Mouse (Mus musculus) MEL (cell line): ENCODE measurements around the gene Gm11985.

ENCODE experiments used
- CHD2 ChIP-seq: IDR thresholded peaks from 2 replicates; pipeline ENCODE4 v1.6.1; 2011; ENCODE audit warnings: low read length, improper control_type of control experiment
- CTCF ChIP-seq, 3 experiments: IDR thresholded peaks in 2 of 3; conservative IDR thresholded peaks in 1 of 3; 2 replicates each; pipeline ENCODE4 v1.5.1; 2011 to 2012; ENCODE audit warnings: low read length in 3 of 3, low read depth in 2 of 3, mild to moderate bottlenecking in 2 of 3, improper control_type of control experiment in 1 of 3, inconsistent platforms in 1 of 3, mixed read lengths in 1 of 3, moderate library complexity in 1 of 3; ENCODE audit not compliant: control insufficient read depth in 1 of 3, insufficient read depth in 1 of 3, poor library complexity in 1 of 3, severe bottlenecking in 1 of 3
- E2F4 ChIP-seq: IDR thresholded peaks from 2 replicates; pipeline ENCODE4 v1.6.1; 2011; ENCODE audit warnings: low read depth, low read length, improper control_type of control experiment, borderline replicate concordance
- EP300 ChIP-seq, 2 experiments: IDR thresholded peaks; 2 replicates each; pipeline ENCODE4 v1.6.1; 2011; ENCODE audit warnings: improper control_type of control experiment in 2 of 2, low read length in 2 of 2, low read depth in 1 of 2, mild to moderate bottlenecking in 1 of 2
- ETS1 ChIP-seq: IDR thresholded peaks from 2 replicates; pipeline ENCODE4 v1.6.1; 2012; ENCODE audit warnings: low read depth, mild to moderate bottlenecking, inconsistent platforms, low read length, improper control_type of control experiment, moderate library complexity
- MAFK ChIP-seq: IDR thresholded peaks from 2 replicates; pipeline ENCODE4 v1.6.1; 2011; ENCODE audit warnings: low read depth, mild to moderate bottlenecking, low read length, improper control_type of control experiment, borderline replicate concordance
- NRF1 ChIP-seq: IDR thresholded peaks from 2 replicates; pipeline ENCODE4 v1.6.1; 2014; ENCODE audit warnings: low read depth, mild to moderate bottlenecking, inconsistent platforms, low read length, improper control_type of control experiment, moderate library complexity; ENCODE audit not compliant: poor library complexity, insufficient read depth, severe bottlenecking
- POLR2A ChIP-seq, 2 experiments: IDR thresholded peaks; 2 replicates each; pipeline ENCODE4 v1.6.1; 2011 to 2012; ENCODE audit warnings: low read length in 2 of 2, mild to moderate bottlenecking in 2 of 2, control low read depth in 1 of 2, improper control_type of control experiment in 1 of 2, low read depth in 1 of 2, moderate library complexity in 1 of 2; ENCODE audit not compliant: control insufficient read depth in 1 of 2, insufficient read depth in 1 of 2, poor library complexity in 1 of 2
- RAD21 ChIP-seq: IDR thresholded peaks from 2 replicates; pipeline ENCODE4 v1.6.1; 2011; ENCODE audit warnings: mild to moderate bottlenecking, low read depth, low read length, improper control_type of control experiment
- SMC3 ChIP-seq: IDR thresholded peaks from 2 replicates; pipeline ENCODE4 v1.6.1; 2011; ENCODE audit warnings: low read depth, low read length, improper control_type of control experiment
- USF2 ChIP-seq, 2 experiments: IDR thresholded peaks; 2 replicates each; pipeline ENCODE4 v1.6.1; 2011 to 2012; ENCODE audit warnings: improper control_type of control experiment in 2 of 2, low read length in 2 of 2, borderline replicate concordance in 1 of 2, inconsistent platforms in 1 of 2, low read depth in 1 of 2, mild to moderate bottlenecking in 1 of 2; ENCODE audit not compliant: insufficient read depth in 1 of 2
- ZC3H11A ChIP-seq: IDR thresholded peaks from 2 replicates; pipeline ENCODE4 v1.6.1; 2012; ENCODE audit warnings: low read depth, mild to moderate bottlenecking, inconsistent platforms, low read length, improper control_type of control experiment
- ZNF384 ChIP-seq: IDR thresholded peaks from 2 replicates; pipeline ENCODE4 v1.6.1; 2012; ENCODE audit warnings: low read depth, mild to moderate bottlenecking, inconsistent platforms, low read length, improper control_type of control experiment

GRCm38 (mm10) chr11:7147945-7148344 is 40.4 kb downstream of the Gm11985 start:
- TF ChIP-seq POLR2A (IDR thresholded peaks at IDR 0.05; ENCODE audit: control insufficient read depth in 1 of 2, insufficient read depth in 1 of 2, low read depth in 1 of 2, low read length in 2 of 2, poor library complexity in 1 of 2): no peak
- TF ChIP-seq ETS1: no peak
- no peak for TF ChIP-seq E2F4
- no peak for TF ChIP-seq USF2 (IDR thresholded peaks at IDR 0.05; ENCODE audit: borderline replicate concordance in 1 of 2, insufficient read depth in 1 of 2, low read depth in 1 of 2, low read length in 2 of 2)
- no peak for TF ChIP-seq ZNF384
- TF ChIP-seq EP300 (IDR thresholded peaks at IDR 0.05; ENCODE audit: low read depth in 1 of 2, low read length in 2 of 2): no peak
- TF ChIP-seq MAFK: no peak
- no peak for TF ChIP-seq ZC3H11A
- no peak for TF ChIP-seq NRF1
- no peak for TF ChIP-seq CHD2
- no peak for TF ChIP-seq SMC3
- no peak for TF ChIP-seq CTCF (IDR thresholded peaks at IDR 0.05 in 2 of 3, conservative IDR thresholded peaks at IDR 0.05 in 1 of 3; ENCODE audit: control insufficient read depth in 1 of 3, insufficient read depth in 1 of 3, low read depth in 2 of 3, low read length in 3 of 3, poor library complexity in 1 of 3, severe bottlenecking in 1 of 3)
- no peak for TF ChIP-seq RAD21
